Mouse (Mus musculus) hematopoietic multipotent progenitor cell, adult 10-12 weeks (in vitro differentiated cells): Measurements from ENCODE around the gene Sidt2. TPM values are rescaled to one million over a fixed set of nuclear protein-coding genes. Genes with fewer than 3 reads are reported as not detected.

Experiments used
- polyA plus RNA-seq: library from polyadenylated mRNA; stranded (reverse); fragments of >175 nt; gene quantifications from 2 replicates; pipeline ENCODE4 v1.2.3, GENCODE M21; 2012; ENCODE audit warnings: low replicate concordance

Sidt2 gene
- 66.6 and 188 TPM in 2 replicates for polyA plus RNA-seq

GRCm38 (mm10) chr9:45955107-45955963, at the start of gene Sidt2:
TSS of gene Sidt2 (minus strand) at chr9:45955258.

DNA sequence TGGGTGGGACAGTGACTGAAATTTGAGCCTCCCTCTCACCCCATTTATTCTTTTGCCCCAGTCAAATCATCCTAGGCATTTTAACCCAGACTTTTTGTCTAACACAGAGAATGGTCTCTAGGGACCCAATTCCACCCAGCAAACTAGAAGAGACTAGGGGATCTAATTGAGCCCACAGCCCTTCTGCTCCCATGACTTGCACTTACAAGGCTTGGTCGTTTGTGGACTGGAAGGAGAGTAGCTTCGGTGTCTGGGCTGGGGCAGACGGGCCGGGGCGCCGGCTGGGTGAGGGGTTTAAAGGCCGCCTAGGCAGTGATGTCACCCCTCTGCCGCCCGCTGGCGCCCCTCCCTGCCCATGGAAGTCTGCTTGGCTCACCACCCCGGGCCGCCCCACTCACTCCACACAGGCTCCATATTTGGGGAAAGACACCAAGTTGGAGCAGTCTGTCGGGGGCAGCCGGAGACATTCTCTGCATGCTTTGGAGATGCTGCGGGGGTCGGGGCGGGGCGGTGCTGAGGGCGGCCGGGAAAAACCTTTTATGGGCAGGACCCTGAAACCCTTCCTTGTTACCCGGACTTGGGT, 19.3 kb downstream of the Sidt2 start, which contains the start of gene Tagln:
TSS of gene Tagln (minus strand) at position 431 of the 583 bp plus-strand sequence.

GRCm38 (mm10) chr9:45906355-45907077, 48.5 kb downstream of the Sidt2 start, which contains the start of the genes Pcsk7 and Rnf214:
TSS of gene Pcsk7 (plus strand) at chr9:45906497.
TSS of gene Rnf214 (minus strand) at chr9:45906911.

Other genes starting within 250 kb of the Sidt2 start
- gene Cep164, start 126.6 kb downstream of the Sidt2 start, polyA plus RNA-seq = 95.1 and 185 TPM in 2 replicates
- 0.46 and 0.89 TPM in 2 replicates for gene Bace1, start 116.7 kb downstream of the Sidt2 start, polyA plus RNA-seq
- 12.6 and 13.0 TPM in 2 replicates for gene Pcsk7, start 48.8 kb downstream of the Sidt2 start, polyA plus RNA-seq
- gene Rnf214, start 48.3 kb downstream of the Sidt2 start, polyA plus RNA-seq = 11.7 and 16.1 TPM in 2 replicates
- gene Tagln, start 19.2 kb downstream of the Sidt2 start, polyA plus RNA-seq = 0.72 and 2.9 TPM in 2 replicates
- gene Pafah1b2, start 57.4 kb upstream of the Sidt2 start, polyA plus RNA-seq = 59.1 and 67.6 TPM in 2 replicates
- 17.7 and 19.2 TPM in 2 replicates for gene Sik3, start 57.6 kb upstream of the Sidt2 start, polyA plus RNA-seq